Mouse (Mus musculus): ENCODE data around the gene Gpc4.

GRCm38 (mm10) chrX:52138461-52139075, 26.5 kb downstream of the Gpc4 start:
- TF ChIP-seq MAX (IDR thresholded peaks at IDR 0.05; ENCODE audit: low read depth) (no peak), MYOG (IDR thresholded peaks at IDR 0.05; ENCODE audit: control insufficient read depth in 1 of 3, insufficient read depth in 1 of 3, insufficient read length in 2 of 3, low read depth in 2 of 3) (no peak)

Data from myocyte (in vitro differentiated cells).